Mouse (Mus musculus): ENCODE data around the gene Tarm1. TPM values are rescaled to one million over a fixed set of nuclear protein-coding genes. Genes with fewer than 3 reads are reported as not detected.

The Tarm1 gene
- polyA plus RNA-seq, 1 experiment from 2014 or later: not detected

GRCm38 (mm10) chr7:3472774-3473173 is 29.6 kb downstream of the Tarm1 start:
- H3K27me3 ChIP-seq (ENCODE audit: control insufficient read depth, insufficient read depth, low read length): no peaks in the 10 kb centered on the region
- DNase-seq (ENCODE audit: low spot score): no peak
- ATAC-seq (ENCODE audit: low FRiP score, low TSS enrichment): no peak
- H3K9me3 ChIP-seq (ENCODE audit: control insufficient read depth, low read length): no peaks in the 10 kb centered on the region
- WGBS: 84% methylated on average over 3 of the region's 3 CpGs
- H3K36me3 ChIP-seq (ENCODE audit: control insufficient read depth, insufficient read depth, low read length): no peaks in the 10 kb centered on the region
- TF ChIP-seq EP300 (optimal IDR thresholded peaks at IDR 0.05) (no peak), CTCF (IDR thresholded peaks at IDR 0.05; ENCODE audit: low read depth) (no peak)
- no peak overlapping the region for H3K4me2 ChIP-seq (replicated peaks; ENCODE audit: low read depth)
- H3K4me1 ChIP-seq (replicated peaks; ENCODE audit: control insufficient read depth, insufficient read depth): no peaks in the 10 kb centered on the region
- H3K4me3 ChIP-seq (ENCODE audit: low read depth, low read length): no peak overlapping the region
- H3K27ac ChIP-seq (replicated peaks): no peak overlapping the region
- H3K9ac ChIP-seq (ENCODE audit: low read length): no peak overlapping the region

GRCm38 (mm10) chr7:3468614-3469013 is 33.8 kb downstream of the Tarm1 start:
- no peaks in the 10 kb centered on the region for H3K9me3 ChIP-seq (ENCODE audit: control insufficient read depth, low read length)
- ATAC-seq (ENCODE audit: low FRiP score, low TSS enrichment): no peak
- no peak overlapping the region for H3K9ac ChIP-seq (ENCODE audit: low read length)
- H3K4me2 ChIP-seq (replicated peaks; ENCODE audit: low read depth): no peak overlapping the region
- no peaks in the 10 kb centered on the region for H3K4me1 ChIP-seq (replicated peaks; ENCODE audit: control insufficient read depth, insufficient read depth)
- DNase-seq (ENCODE audit: low spot score): no peak
- H3K27me3 ChIP-seq (ENCODE audit: control insufficient read depth, insufficient read depth, low read length): no peaks in the 10 kb centered on the region
- H3K4me3 ChIP-seq (ENCODE audit: low read depth, low read length): no peak overlapping the region
- no peak overlapping the region for H3K27ac ChIP-seq (replicated peaks)
- H3K36me3 ChIP-seq (ENCODE audit: control insufficient read depth, insufficient read depth, low read length): no peaks in the 10 kb centered on the region
- 49% methylated on average over 2 of the region's 2 CpGs for WGBS
- TF ChIP-seq EP300 (optimal IDR thresholded peaks at IDR 0.05): no peak
- no peak for TF ChIP-seq CTCF (IDR thresholded peaks at IDR 0.05; ENCODE audit: low read depth)

DNA sequence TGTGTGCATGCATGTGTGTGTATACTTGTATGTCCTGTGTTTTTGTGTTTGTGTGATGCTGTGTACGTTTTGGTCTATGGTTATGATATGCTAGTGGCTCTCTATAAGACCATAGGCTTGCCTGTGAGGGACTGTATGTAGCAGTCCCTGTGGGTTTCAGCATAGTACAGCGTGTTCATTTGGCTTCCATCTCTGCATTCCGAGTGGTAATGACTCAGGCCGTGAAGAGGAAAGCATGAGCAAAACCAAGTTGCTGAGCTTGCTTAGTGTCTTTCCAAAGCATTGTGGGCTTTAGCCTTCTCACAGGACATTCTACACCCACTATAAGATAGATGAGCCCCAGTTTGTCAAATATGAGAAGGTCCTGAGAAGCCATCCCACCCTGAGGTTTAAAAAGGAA is 39.1 kb downstream of the Tarm1 start:
- WGBS: 62% methylated on average over 4 of the region's 4 CpGs
- DNase-seq (ENCODE audit: low spot score): no peak
- Histone ChIP-seq H3K9me3 (ENCODE audit: control insufficient read depth, low read length) (no peaks in the 10 kb centered on the region), H3K4me1 (replicated peaks; ENCODE audit: control insufficient read depth, insufficient read depth) (no peaks in the 10 kb centered on the region), H3K36me3 (ENCODE audit: control insufficient read depth, insufficient read depth, low read length) (no peaks in the 10 kb centered on the region), H3K27me3 (ENCODE audit: control insufficient read depth, insufficient read depth, low read length) (no peaks in the 10 kb centered on the region), H3K27ac (replicated peaks) (no peak overlapping the region), H3K9ac (ENCODE audit: low read length) (no peak overlapping the region), H3K4me3 (ENCODE audit: low read depth, low read length) (no peak overlapping the region), H3K4me2 (replicated peaks; ENCODE audit: low read depth) (no peak overlapping the region)
- no peak for TF ChIP-seq EP300 (optimal IDR thresholded peaks at IDR 0.05)
- no peak for TF ChIP-seq CTCF (IDR thresholded peaks at IDR 0.05; ENCODE audit: low read depth)
- no peak for ATAC-seq (ENCODE audit: low FRiP score, low TSS enrichment)

- H3K4me1 ChIP-seq (replicated peaks; ENCODE audit: control insufficient read depth, insufficient read depth): no peaks in the 10 kb centered on the region
- WGBS: 84% methylated on average over 8 of the region's 8 CpGs
- no peak overlapping the region for H3K9ac ChIP-seq (ENCODE audit: low read length)
- no peak overlapping the region for H3K4me2 ChIP-seq (replicated peaks; ENCODE audit: low read depth)
- H3K4me3 ChIP-seq (ENCODE audit: low read depth, low read length): no peak overlapping the region
- no peaks in the 10 kb centered on the region for H3K36me3 ChIP-seq (ENCODE audit: control insufficient read depth, insufficient read depth, low read length)
- no peaks in the 10 kb centered on the region for H3K9me3 ChIP-seq (ENCODE audit: control insufficient read depth, low read length)
- H3K27me3 ChIP-seq (ENCODE audit: control insufficient read depth, insufficient read depth, low read length): no peaks in the 10 kb centered on the region
- DNase-seq (ENCODE audit: low spot score) (no peak), ATAC-seq (ENCODE audit: low FRiP score, low TSS enrichment) (no peak)
- no peak for TF ChIP-seq CTCF (IDR thresholded peaks at IDR 0.05; ENCODE audit: low read depth)
- no peak for TF ChIP-seq EP300 (optimal IDR thresholded peaks at IDR 0.05)
- H3K27ac ChIP-seq (replicated peaks): no peak overlapping the region
These were observed 42.2 kb downstream of the Tarm1 start for GRCm38 (mm10) chr7:3460261-3460660.

- no peaks in the 10 kb centered on the region for H3K4me1 ChIP-seq (replicated peaks; ENCODE audit: control insufficient read depth, insufficient read depth)
- no peak overlapping the region for H3K4me3 ChIP-seq (ENCODE audit: low read depth, low read length)
- TF ChIP-seq EP300 (optimal IDR thresholded peaks at IDR 0.05) (no peak), CTCF (IDR thresholded peaks at IDR 0.05; ENCODE audit: low read depth) (no peak)
- H3K27me3 ChIP-seq (ENCODE audit: control insufficient read depth, insufficient read depth, low read length): no peaks in the 10 kb centered on the region
- H3K9me3 ChIP-seq (ENCODE audit: control insufficient read depth, low read length): no peaks in the 10 kb centered on the region
- H3K36me3 ChIP-seq (ENCODE audit: control insufficient read depth, insufficient read depth, low read length): no peaks in the 10 kb centered on the region
- H3K27ac ChIP-seq (replicated peaks): no peak overlapping the region
- DNase-seq (ENCODE audit: low spot score) (no peak), ATAC-seq (ENCODE audit: low FRiP score, low TSS enrichment) (no peak)
- H3K9ac ChIP-seq (ENCODE audit: low read length): no peak overlapping the region
- 68% methylated on average over 9 of the region's 9 CpGs for WGBS
- H3K4me2 ChIP-seq (replicated peaks; ENCODE audit: low read depth): no peak overlapping the region
These were observed 44.6 kb downstream of the Tarm1 start for GRCm38 (mm10) chr7:3457841-3458217.

GRCm38 (mm10) chr7:3457111-3457840 is 45.1 kb downstream of the Tarm1 start:
- H3K36me3 ChIP-seq (ENCODE audit: control insufficient read depth, insufficient read depth, low read length): no peaks in the 10 kb centered on the region
- no peak overlapping the region for H3K9ac ChIP-seq (ENCODE audit: low read length)
- DNase-seq (ENCODE audit: low spot score) (no peak), ATAC-seq (ENCODE audit: low FRiP score, low TSS enrichment) (no peak)
- H3K9me3 ChIP-seq (ENCODE audit: control insufficient read depth, low read length): no peaks in the 10 kb centered on the region
- no peak overlapping the region for H3K4me3 ChIP-seq (ENCODE audit: low read depth, low read length)
- H3K4me2 ChIP-seq (replicated peaks; ENCODE audit: low read depth): no peak overlapping the region
- H3K27ac ChIP-seq (replicated peaks): no peak overlapping the region
- no peaks in the 10 kb centered on the region for H3K27me3 ChIP-seq (ENCODE audit: control insufficient read depth, insufficient read depth, low read length)
- H3K4me1 ChIP-seq (replicated peaks; ENCODE audit: control insufficient read depth, insufficient read depth): no peaks in the 10 kb centered on the region
- TF ChIP-seq CTCF (IDR thresholded peaks at IDR 0.05; ENCODE audit: low read depth): no peak
- no peak for TF ChIP-seq EP300 (optimal IDR thresholded peaks at IDR 0.05)
- 88% methylated on average over 10 of the region's 10 CpGs for WGBS

Measured in stomach, postnatal 0 days (tissue).